Mouse (Mus musculus) liver, adult (tissue): Measurements from ENCODE around the gene Cenpv.

ENCODE experiments used
- GATA4 ChIP-seq: IDR thresholded peaks from 2 replicates; pipeline ENCODE4 v1.6.1; 2014; ENCODE audit warnings: mild to moderate bottlenecking, low read length; ENCODE audit not compliant: insufficient replicate concordance

The Cenpv gene

DNA sequence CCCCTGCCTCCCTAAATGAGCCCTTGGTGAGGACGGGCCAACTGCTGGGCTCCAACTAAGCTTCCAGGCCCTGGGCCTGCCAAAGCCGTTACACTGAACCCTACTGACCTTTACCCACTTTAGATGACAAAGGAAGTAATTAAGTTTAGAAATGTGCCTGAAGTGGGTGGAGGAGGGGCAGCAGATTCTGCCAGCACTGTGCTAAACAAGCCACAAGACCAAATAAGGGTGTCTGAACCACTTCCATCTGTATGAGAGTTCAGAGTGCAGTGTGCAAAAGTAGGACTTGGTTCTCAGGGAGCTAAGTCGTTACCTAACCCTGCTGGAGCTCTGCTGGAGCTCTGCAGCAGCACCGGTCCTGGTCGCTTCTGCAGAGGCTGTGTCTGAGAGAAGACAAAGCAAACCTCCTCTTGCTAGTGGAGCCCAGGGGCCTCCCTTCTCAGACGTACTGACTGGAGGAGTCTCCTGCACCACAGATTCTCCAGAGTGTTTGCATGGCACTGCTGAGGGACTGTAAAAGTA lies 44.2 kb downstream of the Cenpv start:
- TF ChIP-seq GATA4, result no peak

DNA sequence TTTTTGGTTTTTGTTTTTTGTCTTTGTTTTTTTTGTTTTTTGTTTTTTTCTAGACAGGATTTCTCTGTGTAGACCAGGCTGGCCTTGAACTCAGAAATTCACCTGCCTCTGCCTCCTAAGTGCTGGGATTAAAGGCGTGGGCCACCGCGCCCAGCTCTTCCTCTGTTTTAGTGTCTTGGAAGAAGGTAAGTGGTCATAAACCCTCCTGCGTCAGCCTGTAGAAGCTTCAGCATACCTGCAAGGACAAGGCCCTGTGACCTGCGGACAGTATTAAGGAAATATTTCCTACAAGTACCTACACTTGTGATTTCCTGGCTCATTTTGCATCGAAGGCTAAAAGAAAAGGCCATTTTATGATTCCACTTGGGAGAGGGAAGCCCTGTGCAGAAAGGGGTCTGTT lies 45.4 kb downstream of the Cenpv start:
- no peak for TF ChIP-seq GATA4

DNA sequence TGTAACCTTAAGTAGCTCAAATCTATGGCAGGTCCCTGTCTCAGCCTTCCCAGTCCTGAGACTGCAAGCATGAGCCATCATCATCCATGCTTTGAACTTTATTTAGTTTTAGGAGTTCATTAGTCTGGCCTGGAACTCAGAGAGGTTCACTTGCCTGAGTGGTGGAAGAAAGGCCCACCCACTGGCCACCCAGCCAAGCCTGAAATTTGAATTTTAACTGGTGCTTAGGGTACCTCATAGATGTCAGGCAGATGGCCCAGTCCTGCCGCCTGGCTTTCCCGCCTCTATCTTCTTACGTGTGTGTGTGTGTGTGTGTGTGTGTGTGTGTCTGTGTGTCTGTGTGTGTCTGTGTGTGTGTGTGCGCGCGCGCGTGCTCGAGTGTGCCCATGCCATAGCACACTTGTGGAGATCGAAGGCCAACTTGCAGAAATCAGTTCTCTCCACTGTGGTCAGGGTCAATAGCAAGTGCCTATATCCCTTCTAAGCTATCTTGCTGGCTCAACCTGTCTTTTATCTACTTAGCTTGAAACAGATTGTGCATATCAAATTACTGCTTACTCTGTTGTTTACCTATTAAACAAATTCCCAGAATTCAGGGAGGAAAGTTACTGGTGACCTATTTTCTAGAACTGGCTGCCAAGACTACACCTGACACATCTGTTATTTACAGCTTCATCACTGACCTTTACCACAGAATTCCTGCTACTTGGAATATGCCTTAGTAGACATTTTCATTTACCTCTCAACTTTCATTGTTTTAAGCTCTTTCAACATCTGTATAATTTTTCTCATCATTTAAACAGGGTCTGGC lies 51.3 kb downstream of the Cenpv start:
- TF ChIP-seq GATA4, result peak; percentile 43

DNA sequence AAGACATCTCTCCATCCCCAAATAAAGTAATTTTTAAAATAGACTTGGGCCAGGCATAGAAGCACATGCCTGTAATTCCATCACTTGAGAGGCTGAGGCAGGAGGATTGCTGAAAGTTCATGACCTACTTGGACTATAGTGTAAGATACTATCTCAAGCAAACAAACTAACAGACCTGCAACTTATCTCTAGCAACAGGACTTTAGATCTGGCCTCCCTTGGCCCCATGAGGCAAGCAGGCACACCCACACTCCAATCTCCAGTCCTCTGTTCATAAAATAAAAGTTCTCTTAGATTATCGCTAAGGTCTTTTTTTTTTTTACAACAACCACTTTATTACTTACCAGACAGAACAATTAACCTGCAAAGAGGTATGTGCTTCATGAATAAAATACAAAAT lies 52.1 kb downstream of the Cenpv start:
- no peak for TF ChIP-seq GATA4

DNA sequence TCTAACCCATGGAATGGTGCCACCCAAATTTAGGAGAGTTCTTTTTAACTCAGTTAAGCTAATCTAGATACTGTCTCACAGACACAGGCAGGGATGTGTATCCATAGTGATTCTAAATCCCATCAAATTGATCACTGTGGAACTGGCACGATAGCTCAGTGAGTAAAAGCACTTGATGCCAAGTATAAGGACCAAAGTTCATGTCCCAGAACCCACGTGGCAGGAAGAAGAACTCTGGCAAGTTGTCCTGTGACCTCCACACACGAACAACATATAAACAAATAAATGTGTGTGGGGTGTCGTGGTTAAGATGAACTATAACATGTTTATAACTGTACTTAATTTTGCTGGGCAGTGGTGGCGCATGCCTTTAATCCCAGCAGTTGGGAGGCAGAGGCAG lies 59.5 kb downstream of the Cenpv start:
- TF ChIP-seq GATA4, result no peak

DNA sequence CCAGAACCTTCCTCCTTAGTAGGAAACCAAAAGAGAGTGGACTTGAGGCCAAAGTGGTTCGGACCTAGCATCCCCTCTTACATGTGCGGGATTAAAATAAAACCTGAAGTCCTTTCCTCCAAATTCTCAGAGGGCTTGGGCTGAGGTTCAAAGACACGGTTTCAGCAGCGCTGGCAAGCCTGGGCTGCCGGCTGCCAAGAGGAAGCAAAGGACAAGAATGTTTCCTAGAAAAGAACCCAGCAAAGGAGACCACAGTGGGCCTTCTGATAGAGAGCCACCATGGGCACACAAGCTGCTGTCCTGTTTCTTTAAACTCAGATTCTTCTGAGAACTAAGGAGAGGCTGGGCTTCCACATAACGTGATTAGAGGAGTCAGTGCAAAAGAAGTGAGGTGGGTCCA lies 60.1 kb downstream of the Cenpv start:
- no peak for TF ChIP-seq GATA4

DNA sequence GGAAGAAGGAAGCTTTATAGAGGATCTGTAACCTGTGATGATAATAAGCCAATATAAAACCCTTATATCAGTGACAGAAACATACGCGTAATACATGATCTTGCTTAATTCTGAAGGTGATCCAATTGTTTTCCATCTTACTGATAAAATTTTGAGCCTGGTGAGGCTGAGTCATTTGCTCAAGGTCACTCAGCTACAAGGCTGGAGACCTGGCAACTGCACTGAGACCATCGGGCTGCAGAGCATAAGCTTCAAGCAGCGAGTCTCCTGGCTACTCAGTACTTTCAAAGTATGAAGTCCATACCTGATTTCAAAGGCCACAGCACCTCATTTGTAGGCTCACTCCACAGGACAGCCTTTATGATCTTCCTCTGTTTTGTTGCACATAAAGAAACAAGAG lies 62.9 kb downstream of the Cenpv start:
- TF ChIP-seq GATA4, result no peak
